Mouse (Mus musculus) embryonic facial prominence, embryonic 13.5 days (tissue): Measurements from ENCODE around the gene Lap3. TPM values are rescaled to one million over a fixed set of nuclear protein-coding genes. Genes with fewer than 3 reads are reported as not detected.

Experiments
- ATAC-seq: fragments of 200-750 bp; cut with Nextera tagmentation; 2 replicates; pipeline ENCODE4 v1.8.0; 2017; ENCODE audit warnings: low read depth; ENCODE audit not compliant: insufficient number of reproducible peaks, insufficient read depth, low FRiP score, low TSS enrichment
- H3K27ac ChIP-seq: fragments of 300-500 bp; sonication (generic); 2 replicates; pipeline ENCODE4 v1.5.1; 2015; ENCODE audit warnings: moderate library complexity, mild to moderate bottlenecking, inconsistent platforms
- H3K27me3 ChIP-seq: fragments of 300-500 bp; sonication (generic); 2 replicates; pipeline ENCODE4 v1.6.1; 2015; ENCODE audit warnings: mild to moderate bottlenecking, inconsistent platforms
- H3K36me3 ChIP-seq: fragments of 300-500 bp; sonication (generic); 2 replicates; pipeline ENCODE4 v1.6.1; 2015; ENCODE audit warnings: mild to moderate bottlenecking, inconsistent platforms
- H3K4me1 ChIP-seq: fragments of 300-500 bp; sonication (generic); 2 replicates; pipeline ENCODE4 v1.6.1; 2015; ENCODE audit warnings: inconsistent platforms
- H3K4me2 ChIP-seq: fragments of 300-500 bp; sonication (generic); 2 replicates; pipeline ENCODE4 v1.6.1; 2015; ENCODE audit warnings: moderate library complexity, mild to moderate bottlenecking, inconsistent platforms
- H3K4me3 ChIP-seq: fragments of 300-500 bp; sonication (generic); 2 replicates; pipeline ENCODE4 v1.5.1; 2015; ENCODE audit warnings: mild to moderate bottlenecking, inconsistent platforms
- H3K9ac ChIP-seq: fragments of 300-500 bp; sonication (generic); 2 replicates; pipeline ENCODE4 v1.6.1; 2015; ENCODE audit warnings: mild to moderate bottlenecking, inconsistent platforms
- H3K9me3 ChIP-seq: fragments of 300-500 bp; sonication (generic); 2 replicates; pipeline ENCODE4 v1.6.1; 2016; ENCODE audit warnings: inconsistent platforms
- WGBS: fragments of 180-500 bp; shearing (Covaris S2); methylation state at CpG from one replicate; pipeline ENCODE4 v1.1.7; 2015; ENCODE audit warnings: mixed read lengths; 5-methylcytosine and 5-hydroxymethylcytosine counted together
- polyA plus RNA-seq: library from polyadenylated mRNA; unstranded; fragments of >200 nt; fragmentation: Nextera tagmentation; extraction: Ambion mirVana; gene quantifications from 2 replicates; pipeline ENCODE4 v1.2.1, GENCODE M21; 2015

Gene Lap3
- polyA plus RNA-seq, 1 experiment from 2014 or later = 70.6 TPM

- Histone ChIP-seq H3K4me3 (no peak overlapping the region), H3K9ac (no peak overlapping the region), H3K27me3 (peaks cover 3% of the 10 kb centered on the region; the same call in 1 of the 2 replicates), H3K9me3 (no peaks in the 10 kb centered on the region), H3K27ac (no peak overlapping the region), H3K4me2 (no peak overlapping the region), H3K36me3 (no peaks in the 10 kb centered on the region), H3K4me1 (peaks cover 14% of the 10 kb centered on the region)
- ATAC-seq = no peak
- 83% methylated on average over 3 of the region's 4 CpGs for WGBS
Measured at GRCm38 (mm10) chr5:45474758-45475157, 18.4 kb upstream of the Lap3 start.

DNA sequence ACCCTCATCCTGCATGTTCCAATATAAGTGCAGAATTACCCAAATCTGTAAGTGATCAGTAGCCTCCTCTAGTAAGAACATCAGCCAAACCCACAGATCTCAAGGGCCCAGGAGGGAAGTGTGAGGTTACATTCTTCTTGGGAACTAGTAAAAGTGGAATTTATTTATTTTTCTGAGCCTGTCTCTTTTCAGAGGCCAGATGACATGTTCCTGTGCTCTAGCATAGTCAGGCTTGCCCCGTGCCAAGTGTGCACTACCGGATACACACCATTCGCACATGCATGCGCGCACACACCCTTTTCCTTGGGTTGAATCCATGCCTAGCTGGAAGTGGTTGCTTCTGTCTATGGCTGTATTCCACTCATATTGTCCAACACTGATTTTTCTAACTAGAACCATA is 17.4 kb upstream of the Lap3 start:
- H3K4me2 ChIP-seq = no peak overlapping the region
- peaks cover 14% of the 10 kb centered on the region for H3K4me1 ChIP-seq
- no peak overlapping the region for H3K4me3 ChIP-seq
- no peak overlapping the region for H3K27ac ChIP-seq
- no peak overlapping the region for H3K9ac ChIP-seq
- no peak for ATAC-seq
- H3K27me3 ChIP-seq = peaks cover 3% of the 10 kb centered on the region; the same call in 1 of the 2 replicates
- WGBS = 78% methylated on average over 5 of the region's 5 CpGs
- no peaks in the 10 kb centered on the region for H3K36me3 ChIP-seq
- H3K9me3 ChIP-seq = no peaks in the 10 kb centered on the region

- ATAC-seq = no peak
- Histone ChIP-seq H3K4me3 (no peak overlapping the region), H3K4me2 (no peak overlapping the region), H3K9me3 (no peaks in the 10 kb centered on the region), H3K4me1 (peaks cover 14% of the 10 kb centered on the region), H3K9ac (no peak overlapping the region; the same call in 1 of the 2 replicates), H3K36me3 (no peaks in the 10 kb centered on the region), H3K27ac (no peak overlapping the region), H3K27me3 (peaks cover 3% of the 10 kb centered on the region; the same call in 1 of the 2 replicates)
- 47% methylated on average over 6 of the region's 6 CpGs for WGBS
Measured at GRCm38 (mm10) chr5:45476288-45476687, 16.9 kb upstream of the Lap3 start.

DNA sequence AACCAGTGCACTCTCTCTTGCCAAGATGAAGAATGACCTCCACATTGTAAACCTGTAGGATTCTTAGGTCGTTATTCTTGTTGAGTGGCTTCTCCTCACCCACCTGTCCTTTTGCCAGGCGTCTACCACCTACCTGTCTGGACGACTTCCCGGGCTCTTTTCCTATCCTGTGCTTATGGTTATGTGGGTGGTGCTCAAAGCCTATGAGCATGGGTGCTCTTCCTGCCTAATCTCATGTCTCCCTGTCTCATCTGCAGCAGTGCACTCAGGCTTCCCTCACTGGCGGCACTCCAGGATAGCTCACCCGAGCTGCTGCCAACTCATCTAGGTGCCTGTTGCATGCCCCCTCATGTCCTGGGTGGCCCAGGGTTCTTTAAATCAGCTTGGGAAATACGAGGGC is 15.6 kb upstream of the Lap3 start:
- Histone ChIP-seq H3K9ac (no peak overlapping the region), H3K4me1 (peaks cover 14% of the 10 kb centered on the region), H3K4me3 (no peak overlapping the region), H3K36me3 (no peaks in the 10 kb centered on the region), H3K9me3 (no peaks in the 10 kb centered on the region), H3K4me2 (no peak overlapping the region), H3K27me3 (peaks cover 3% of the 10 kb centered on the region; the same call in 1 of the 2 replicates), H3K27ac (no peak overlapping the region)
- WGBS = 81% methylated on average over 7 of the region's 7 CpGs
- no peak for ATAC-seq

DNA sequence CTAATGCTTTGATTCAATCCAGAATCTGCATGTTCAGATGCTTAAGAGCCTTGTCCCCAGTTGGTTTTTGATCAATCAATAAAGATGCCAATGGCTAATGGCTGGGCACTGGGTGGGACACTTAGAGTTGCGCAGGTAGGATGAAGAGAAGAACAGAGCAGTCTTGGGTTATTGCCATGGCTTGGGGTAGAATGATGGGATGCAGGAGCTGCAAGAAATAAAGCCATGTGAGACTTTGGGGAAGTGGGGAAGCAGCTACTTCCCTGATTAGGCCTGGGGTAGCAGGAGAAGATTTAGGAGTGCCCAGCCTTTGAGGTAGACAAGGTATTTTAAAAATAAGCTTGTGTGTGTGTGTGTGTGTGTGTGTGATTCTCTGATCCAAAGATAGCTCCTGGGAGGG is 13.1 kb upstream of the Lap3 start:
- Histone ChIP-seq H3K4me3 (no peak overlapping the region), H3K4me1 (peaks cover 4% of the 10 kb centered on the region), H3K9me3 (no peaks in the 10 kb centered on the region), H3K27me3 (peaks cover 3% of the 10 kb centered on the region; the same call in 1 of the 2 replicates), H3K36me3 (no peaks in the 10 kb centered on the region), H3K9ac (no peak overlapping the region), H3K27ac (no peak overlapping the region), H3K4me2 (no peak overlapping the region)
- ATAC-seq = no peak
- 89% methylated on average over 1 of the region's 1 CpGs for WGBS

- H3K27me3 ChIP-seq = peaks cover 3% of the 10 kb centered on the region; the same call in 1 of the 2 replicates
- peaks cover 4% of the 10 kb centered on the region for H3K4me1 ChIP-seq
- no peaks in the 10 kb centered on the region for H3K9me3 ChIP-seq
- no peak overlapping the region for H3K4me2 ChIP-seq
- H3K9ac ChIP-seq = no peak overlapping the region
- H3K36me3 ChIP-seq = no peaks in the 10 kb centered on the region
- H3K4me3 ChIP-seq = no peak overlapping the region
- WGBS = 84% methylated on average over 2 of the region's 2 CpGs
- no peak overlapping the region for H3K27ac ChIP-seq
- no peak for ATAC-seq
Measured at GRCm38 (mm10) chr5:45481125-45481524, 12.0 kb upstream of the Lap3 start.

- Histone ChIP-seq H3K4me1 (no peaks in the 10 kb centered on the region), H3K36me3 (no peaks in the 10 kb centered on the region), H3K4me2 (no peak overlapping the region), H3K4me3 (no peak overlapping the region), H3K9ac (no peak overlapping the region), H3K27me3 (peaks cover 3% of the 10 kb centered on the region; the same call in 1 of the 2 replicates), H3K9me3 (no peaks in the 10 kb centered on the region), H3K27ac (no peak overlapping the region)
- 66% methylated on average over 3 of the region's 3 CpGs for WGBS
- no peak for ATAC-seq
Measured at GRCm38 (mm10) chr5:45482607-45483006, 10.6 kb upstream of the Lap3 start.

DNA sequence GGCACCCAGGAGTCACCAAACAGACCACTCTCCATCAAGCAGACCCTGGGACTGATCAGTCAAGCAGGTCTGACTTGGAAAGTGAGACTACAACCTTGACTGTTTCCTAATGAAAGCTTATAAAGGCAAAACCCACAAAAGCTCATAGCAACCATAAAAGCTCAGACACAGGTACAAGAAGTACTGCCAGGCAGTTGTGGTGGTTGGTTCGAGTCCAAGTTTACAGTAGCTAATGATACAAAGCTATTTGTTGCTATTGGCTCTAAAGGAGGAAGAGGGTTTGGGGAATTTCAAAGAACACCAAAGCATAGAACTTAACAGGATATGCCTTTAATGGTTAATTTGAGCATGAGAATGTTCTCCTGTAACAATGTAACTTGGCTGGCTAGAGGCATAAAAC is 9.5 kb upstream of the Lap3 start:
- H3K4me2 ChIP-seq = no peak overlapping the region
- no peak overlapping the region for H3K4me3 ChIP-seq
- H3K27ac ChIP-seq = no peak overlapping the region
- H3K4me1 ChIP-seq = no peaks in the 10 kb centered on the region
- H3K9me3 ChIP-seq = no peaks in the 10 kb centered on the region
- H3K9ac ChIP-seq = no peak overlapping the region
- no peaks in the 10 kb centered on the region for H3K36me3 ChIP-seq
- no peaks in the 10 kb centered on the region for H3K27me3 ChIP-seq
- WGBS = 85% methylated on average over 1 of the region's 1 CpGs
- ATAC-seq = no peak

- 80% methylated on average over 4 of the region's 4 CpGs for WGBS
- no peaks in the 10 kb centered on the region for H3K9me3 ChIP-seq
- no peak overlapping the region for H3K9ac ChIP-seq
- H3K4me1 ChIP-seq = peaks cover 13% of the 10 kb centered on the region
- H3K36me3 ChIP-seq = peaks cover 9% of the 10 kb centered on the region
- no peak overlapping the region for H3K4me3 ChIP-seq
- H3K4me2 ChIP-seq = no peak overlapping the region
- no peak for ATAC-seq
- no peak overlapping the region for H3K27ac ChIP-seq
- H3K27me3 ChIP-seq = no peaks in the 10 kb centered on the region
Measured at GRCm38 (mm10) chr5:45491776-45492175, 1.4 kb upstream of the Lap3 start.

DNA sequence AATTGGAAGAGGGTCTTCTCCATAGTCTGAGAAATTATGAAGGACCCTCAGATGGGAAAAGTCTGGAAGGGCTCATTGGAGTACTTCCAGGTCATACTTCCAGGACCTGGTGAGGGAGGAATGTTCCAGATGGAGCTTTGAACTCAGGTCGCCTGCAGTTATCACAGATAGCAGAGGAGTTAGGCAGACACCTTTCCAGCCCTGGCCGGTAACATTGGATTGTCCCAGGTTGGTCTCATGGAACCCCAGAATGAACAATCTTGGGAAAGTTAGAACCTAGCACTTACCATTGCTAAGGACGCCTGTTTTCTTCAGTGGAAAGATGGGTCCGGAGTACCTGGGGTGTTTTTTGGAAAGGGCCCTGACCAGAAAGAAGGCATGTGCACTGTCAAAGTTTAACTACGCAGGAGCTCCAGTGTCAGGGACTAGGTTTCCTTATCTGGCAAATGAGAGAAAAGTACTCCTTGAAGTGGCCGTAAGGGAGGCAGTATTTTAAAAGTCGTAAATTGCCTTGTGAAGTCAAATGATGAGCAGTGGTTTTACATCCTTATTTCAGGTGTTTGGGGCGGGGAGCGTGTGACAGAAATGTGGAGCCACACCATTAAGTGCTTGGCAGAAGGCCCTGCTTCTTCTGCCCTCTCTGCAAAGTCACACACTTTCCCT is 1.1 kb downstream of the Lap3 start:
- Histone ChIP-seq H3K9ac (peak overlapping the region; percentile 90), H3K27ac (peak overlapping the region; percentile 57; the same call in 1 of the 2 replicates), H3K9me3 (no peaks in the 10 kb centered on the region), H3K4me1 (peaks cover 13% of the 10 kb centered on the region), H3K4me3 (peak overlapping the region; percentile 77), H3K36me3 (peaks cover 31% of the 10 kb centered on the region), H3K27me3 (no peaks in the 10 kb centered on the region), H3K4me2 (peak overlapping the region; percentile 71)
- WGBS = 61% methylated on average over 9 of the region's 9 CpGs
- no peak for ATAC-seq

- ATAC-seq = no peak
- no peak overlapping the region; the same call in 1 of the 2 replicates for H3K9ac ChIP-seq
- WGBS = 90% methylated on average over 3 of the region's 3 CpGs
- no peaks in the 10 kb centered on the region for H3K9me3 ChIP-seq
- H3K27me3 ChIP-seq = no peaks in the 10 kb centered on the region
- no peak overlapping the region for H3K4me3 ChIP-seq
- H3K4me1 ChIP-seq = peaks cover 13% of the 10 kb centered on the region
- H3K36me3 ChIP-seq = peaks cover 42% of the 10 kb centered on the region
- no peak overlapping the region for H3K4me2 ChIP-seq
- H3K27ac ChIP-seq = no peak overlapping the region
Measured at GRCm38 (mm10) chr5:45495429-45495975, 2.3 kb downstream of the Lap3 start.

GRCm38 (mm10) chr5:45496042-45496441 is 2.9 kb downstream of the Lap3 start:
- Histone ChIP-seq H3K27ac (no peak overlapping the region), H3K36me3 (peaks cover 46% of the 10 kb centered on the region), H3K9ac (no peak overlapping the region), H3K4me2 (no peak overlapping the region), H3K27me3 (no peaks in the 10 kb centered on the region), H3K4me1 (peaks cover 13% of the 10 kb centered on the region), H3K9me3 (no peaks in the 10 kb centered on the region), H3K4me3 (no peak overlapping the region)
- ATAC-seq = no peak
